Mouse (Mus musculus) thymus, adult 2 months (tissue): ENCODE data around the gene Ptpn6.

ENCODE experiments used
- CTCF ChIP-seq: fragments of 200-500 bp; IDR thresholded peaks from 2 replicates; pipeline ENCODE4 v1.5.1; 2012; ENCODE audit warnings: mild to moderate bottlenecking, control low read depth, low read length, moderate library complexity, borderline replicate concordance; ENCODE audit not compliant: control insufficient read depth, poor library complexity, insufficient read depth; ENCODE audit errors: extremely low read depth
- POLR2A ChIP-seq: fragments of 200-500 bp; IDR thresholded peaks from 2 replicates; pipeline ENCODE4 v1.6.1; 2012; ENCODE audit warnings: mild to moderate bottlenecking, low read length, control low read depth, moderate library complexity; ENCODE audit not compliant: control insufficient read depth, poor library complexity, insufficient read depth; ENCODE audit errors: extremely low read depth

GRCm38 (mm10) chr6:124696441-124697150 lies 41.9 kb downstream of the Ptpn6 start:
- TF ChIP-seq CTCF (no peak), POLR2A (no peak)
